Mouse (Mus musculus) CH12.LX (cell line): ENCODE results near the gene Trappc2.

Source experiments
- CHD1 ChIP-seq: IDR thresholded peaks from 2 replicates; pipeline ENCODE4 v1.6.1; 2012; ENCODE audit warnings: low read depth, low read length, improper control_type of control experiment, inconsistent platforms
- CTCF ChIP-seq, 2 experiments: IDR thresholded peaks in 1 of 2; conservative IDR thresholded peaks in 1 of 2; 2 replicates each; pipeline ENCODE4 v1.5.1; 2011 to 2012; ENCODE audit warnings: low read depth in 2 of 2, low read length in 2 of 2, improper control_type of control experiment in 1 of 2, inconsistent platforms in 1 of 2, mild to moderate bottlenecking in 1 of 2, moderate library complexity in 1 of 2
- E2F4 ChIP-seq: IDR thresholded peaks from 2 replicates; pipeline ENCODE4 v1.6.1; 2011; ENCODE audit warnings: low read depth, low read length, improper control_type of control experiment; ENCODE audit not compliant: insufficient replicate concordance
- EP300 ChIP-seq: IDR thresholded peaks from 2 replicates; pipeline ENCODE4 v1.6.1; 2011; ENCODE audit warnings: low read length, improper control_type of control experiment
- JUND ChIP-seq: conservative IDR thresholded peaks from 2 replicates; pipeline ENCODE4 v1.6.1; 2011; ENCODE audit warnings: low read depth, low read length, improper control_type of control experiment
- MAX ChIP-seq: IDR thresholded peaks from 2 replicates; pipeline ENCODE4 v1.6.1; 2011; ENCODE audit warnings: low read length, improper control_type of control experiment
- POLR2A ChIP-seq: IDR thresholded peaks from 2 replicates; pipeline ENCODE4 v1.6.1; 2011; ENCODE audit warnings: low read depth, mild to moderate bottlenecking, improper control_type of control experiment, low read length
- POLR2AphosphoS2 ChIP-seq: IDR thresholded peaks from 2 replicates; pipeline ENCODE4 v1.6.1; 2011; ENCODE audit warnings: low read depth, low read length, improper control_type of control experiment
- RAD21 ChIP-seq: IDR thresholded peaks from 2 replicates; pipeline ENCODE4 v1.6.1; 2011; ENCODE audit warnings: low read depth, mild to moderate bottlenecking, low read length, improper control_type of control experiment, moderate library complexity
- SMC3 ChIP-seq: IDR thresholded peaks from 2 replicates; pipeline ENCODE4 v1.6.1; 2011; ENCODE audit warnings: low read depth, low read length, improper control_type of control experiment

DNA sequence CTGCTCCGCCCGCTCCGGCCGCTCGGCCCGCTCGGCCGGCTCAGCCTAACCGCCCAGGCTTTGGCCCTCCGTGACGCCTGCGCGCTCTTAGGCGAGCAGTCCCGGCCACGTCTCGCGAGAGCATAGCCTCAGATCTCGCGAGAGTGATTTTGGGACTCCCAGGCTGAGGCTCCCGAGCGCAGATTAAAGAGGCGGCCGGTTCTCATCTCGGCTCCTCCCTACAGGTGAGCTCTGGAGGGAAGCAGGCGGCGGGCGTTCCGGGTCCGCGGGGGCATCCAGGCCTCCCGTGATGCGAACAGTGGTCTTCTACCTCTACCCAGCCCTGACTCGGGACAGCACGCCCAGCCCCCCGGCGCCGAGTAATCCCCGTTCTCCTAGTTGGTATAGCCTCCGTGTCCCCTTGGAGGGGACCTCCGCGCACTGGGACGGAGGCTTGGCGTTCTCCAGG is 266 bp downstream of the Trappc2 start, which contains the start of gene Ofd1:
- TF ChIP-seq RAD21 (no peak), CTCF (conservative IDR thresholded peaks at IDR 0.05 in 1 of 2, IDR thresholded peaks at IDR 0.05 in 1 of 2; ENCODE audit: low read depth in 2 of 2, low read length in 2 of 2) (no peak), JUND (no peak), CHD1 (no peak), POLR2A (peak; percentile 90), EP300 (no peak), MAX (no peak), SMC3 (no peak), E2F4 (no peak), POLR2AphosphoS2 (peak; percentile 54; the same call in 1 of the 2 replicates)
